Mouse (Mus musculus): Measurements from ENCODE around the gene Slc29a2. TPM values are rescaled to one million over a fixed set of nuclear protein-coding genes. Genes with fewer than 3 reads are reported as not detected.
A peak's percentile ranks its signal among the peaks of the same experiment; 100 is the strongest.

Slc29a2 gene
- polyA plus RNA-seq, 1 experiment from 2014 or later, result 5.4 TPM

DNA sequence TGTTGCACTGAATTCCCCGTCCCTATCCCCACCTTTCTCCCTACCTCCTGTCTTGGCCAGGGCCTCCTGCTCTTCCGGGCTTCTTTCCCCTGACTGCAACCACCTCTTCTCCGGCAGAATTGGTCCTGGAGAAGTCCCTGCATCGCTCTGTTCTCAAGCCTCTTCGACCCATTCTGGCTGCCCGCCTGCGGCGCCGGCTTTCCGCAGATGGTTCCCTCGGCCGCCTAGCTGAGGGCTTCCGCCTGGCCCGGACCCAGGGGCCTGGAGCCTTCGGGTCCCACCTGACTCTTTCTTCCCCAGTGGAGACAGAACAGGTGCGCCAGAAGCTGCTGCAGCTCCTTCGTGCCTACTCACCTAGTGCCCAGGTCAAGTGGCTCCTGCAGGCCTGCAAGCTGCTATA is 29.2 kb downstream of the Slc29a2 start:
- Histone ChIP-seq H3K4me1 (ENCODE audit: control insufficient read depth, insufficient read depth, low read length) (peaks cover 20% of the 10 kb centered on the region), H3K9me3 (ENCODE audit: control insufficient read depth, low read length) (no peaks in the 10 kb centered on the region), H3K36me3 (ENCODE audit: control insufficient read depth, insufficient read depth, low read length) (no peaks in the 10 kb centered on the region; the same call in 1 of the 2 replicates), H3K4me2 (ENCODE audit: low read depth, low read length) (no peak overlapping the region), H3K27me3 (replicated peaks; ENCODE audit: control insufficient read depth, insufficient read depth, low read length) (peaks cover 9% of the 10 kb centered on the region; the same call in 1 of the 2 replicates), H3K4me3 (ENCODE audit: low read length) (no peak overlapping the region), H3K27ac (ENCODE audit: low read length) (no peak overlapping the region), H3K9ac (ENCODE audit: low read depth, low read length) (no peak overlapping the region)
- WGBS, result 66% methylated on average over 17 of the region's 17 CpGs
- ATAC-seq, result no peak

DNA sequence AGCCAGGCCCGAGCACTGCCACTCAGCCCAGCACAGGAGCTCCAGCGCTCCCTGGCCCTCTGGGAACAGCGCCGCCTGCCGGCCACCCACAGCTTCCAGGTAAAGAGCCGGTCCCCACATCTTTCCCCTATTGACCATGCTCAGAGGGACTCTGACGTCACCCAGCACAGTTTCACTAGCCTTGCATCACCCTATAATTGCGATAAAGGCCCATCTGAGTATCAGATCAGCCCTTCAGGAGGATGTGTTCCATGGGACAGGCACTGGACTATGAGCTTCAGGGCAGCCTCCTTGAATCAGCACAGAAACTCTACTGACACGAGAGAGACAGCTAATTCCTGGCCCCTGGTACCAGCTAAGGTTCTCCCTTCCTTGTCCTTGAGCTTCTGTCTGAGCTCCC is 30.2 kb downstream of the Slc29a2 start:
- ATAC-seq, result no peak
- H3K36me3 ChIP-seq (ENCODE audit: control insufficient read depth, insufficient read depth, low read length), result no peaks in the 10 kb centered on the region; the same call in 1 of the 2 replicates
- H3K9me3 ChIP-seq (ENCODE audit: control insufficient read depth, low read length), result no peaks in the 10 kb centered on the region
- H3K27me3 ChIP-seq (replicated peaks; ENCODE audit: control insufficient read depth, insufficient read depth, low read length), result peaks cover 9% of the 10 kb centered on the region; the same call in 1 of the 2 replicates
- H3K27ac ChIP-seq (ENCODE audit: low read length), result no peak overlapping the region
- H3K4me3 ChIP-seq (ENCODE audit: low read length), result no peak overlapping the region
- no peak overlapping the region for H3K4me2 ChIP-seq (ENCODE audit: low read depth, low read length)
- 18% methylated on average over 9 of the region's 9 CpGs for WGBS
- peaks cover 25% of the 10 kb centered on the region for H3K4me1 ChIP-seq (ENCODE audit: control insufficient read depth, insufficient read depth, low read length)
- H3K9ac ChIP-seq (ENCODE audit: low read depth, low read length), result no peak overlapping the region

DNA sequence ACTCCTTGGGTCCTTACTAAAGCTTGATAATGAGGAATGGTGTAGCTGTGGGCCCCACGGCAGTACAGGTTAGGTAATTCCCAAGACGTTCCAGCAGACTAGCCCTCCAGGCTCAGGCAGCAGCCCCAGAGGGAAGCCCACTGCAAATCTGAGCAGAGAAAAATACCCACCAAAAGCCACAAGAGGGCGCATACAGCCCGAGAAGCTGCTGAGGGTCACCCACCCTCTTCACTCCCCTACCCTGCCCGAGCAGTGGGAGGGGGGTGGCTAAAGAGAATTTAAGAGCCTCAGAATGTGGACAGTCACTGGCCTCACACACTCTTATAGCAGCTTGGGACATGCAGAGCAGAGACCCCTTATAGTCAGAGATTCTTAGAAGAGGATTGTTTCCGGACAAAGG is 32.6 kb downstream of the Slc29a2 start:
- 11% methylated on average over 6 of the region's 6 CpGs for WGBS
- no peaks in the 10 kb centered on the region for H3K36me3 ChIP-seq (ENCODE audit: control insufficient read depth, insufficient read depth, low read length)
- peak; percentile 10; the same call in 1 of the 2 replicates for ATAC-seq
- H3K4me2 ChIP-seq (ENCODE audit: low read depth, low read length), result no peak overlapping the region
- no peak overlapping the region for H3K9ac ChIP-seq (ENCODE audit: low read depth, low read length)
- no peaks in the 10 kb centered on the region for H3K9me3 ChIP-seq (ENCODE audit: control insufficient read depth, low read length)
- no peak overlapping the region for H3K27ac ChIP-seq (ENCODE audit: low read length)
- H3K4me1 ChIP-seq (ENCODE audit: control insufficient read depth, insufficient read depth, low read length), result peaks cover 39% of the 10 kb centered on the region
- H3K27me3 ChIP-seq (replicated peaks; ENCODE audit: control insufficient read depth, insufficient read depth, low read length), result peaks cover 9% of the 10 kb centered on the region; the same call in 1 of the 2 replicates
- no peak overlapping the region for H3K4me3 ChIP-seq (ENCODE audit: low read length)

DNA sequence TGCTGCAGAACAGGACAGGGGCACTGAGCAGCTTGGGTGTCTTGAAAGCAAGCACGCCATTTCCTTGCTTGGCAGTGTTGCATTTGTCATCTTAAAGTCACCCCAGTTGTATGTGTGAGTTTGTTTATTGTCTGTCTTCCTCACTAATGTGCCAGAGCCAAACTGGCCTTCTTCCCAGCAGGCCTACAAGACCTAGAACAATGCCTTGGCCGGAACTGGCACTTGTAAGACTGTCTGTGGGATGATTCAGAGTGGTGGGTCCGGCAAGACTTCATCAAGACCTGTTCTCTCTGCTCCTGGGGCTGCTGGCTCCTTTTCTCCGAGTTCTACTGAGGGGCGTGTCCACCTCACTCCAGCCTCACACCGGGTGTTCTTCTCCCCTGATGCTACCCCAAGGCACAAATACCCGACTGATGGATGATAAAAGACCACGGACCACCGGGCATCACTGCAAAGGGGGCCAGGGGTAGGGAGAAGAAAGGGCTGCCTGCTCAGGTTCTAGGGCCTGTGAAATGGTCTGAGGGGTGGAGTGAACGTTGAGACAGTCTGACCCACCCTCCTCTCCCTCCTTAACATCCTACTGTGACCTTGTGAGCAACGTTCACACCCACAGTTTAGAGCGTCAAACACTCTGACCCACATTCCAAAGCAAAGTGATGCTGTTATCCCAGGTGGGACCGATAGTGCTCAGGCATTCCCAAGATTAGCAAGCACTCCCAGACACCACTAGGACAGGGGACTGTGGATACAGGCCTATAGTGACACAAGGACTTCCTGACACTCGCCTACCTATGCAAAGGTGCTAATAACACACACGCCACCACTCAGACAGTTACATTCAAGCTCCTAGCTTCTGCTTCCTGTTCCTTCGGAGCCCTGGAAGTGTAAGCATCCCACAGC is 34.5 kb downstream of the Slc29a2 start:
- 31% methylated on average over 16 of the region's 16 CpGs for WGBS
- no peak overlapping the region for H3K4me2 ChIP-seq (ENCODE audit: low read depth, low read length)
- 0 out of 2 replicates have a peak overlapping the region, but pooled peaks have one; percentile 21 for H3K9ac ChIP-seq (ENCODE audit: low read depth, low read length)
- no peaks in the 10 kb centered on the region; the same call in 1 of the 2 replicates for H3K27me3 ChIP-seq (replicated peaks; ENCODE audit: control insufficient read depth, insufficient read depth, low read length)
- peaks cover 34% of the 10 kb centered on the region for H3K4me1 ChIP-seq (ENCODE audit: control insufficient read depth, insufficient read depth, low read length)
- no peak overlapping the region for H3K4me3 ChIP-seq (ENCODE audit: low read length)
- peak overlapping the region; percentile 3; the same call in 1 of the 2 replicates for H3K27ac ChIP-seq (ENCODE audit: low read length)
- no peaks in the 10 kb centered on the region for H3K9me3 ChIP-seq (ENCODE audit: control insufficient read depth, low read length)
- H3K36me3 ChIP-seq (ENCODE audit: control insufficient read depth, insufficient read depth, low read length), result no peaks in the 10 kb centered on the region
- ATAC-seq, result no peak; the same call in 1 of the 2 replicates

DNA sequence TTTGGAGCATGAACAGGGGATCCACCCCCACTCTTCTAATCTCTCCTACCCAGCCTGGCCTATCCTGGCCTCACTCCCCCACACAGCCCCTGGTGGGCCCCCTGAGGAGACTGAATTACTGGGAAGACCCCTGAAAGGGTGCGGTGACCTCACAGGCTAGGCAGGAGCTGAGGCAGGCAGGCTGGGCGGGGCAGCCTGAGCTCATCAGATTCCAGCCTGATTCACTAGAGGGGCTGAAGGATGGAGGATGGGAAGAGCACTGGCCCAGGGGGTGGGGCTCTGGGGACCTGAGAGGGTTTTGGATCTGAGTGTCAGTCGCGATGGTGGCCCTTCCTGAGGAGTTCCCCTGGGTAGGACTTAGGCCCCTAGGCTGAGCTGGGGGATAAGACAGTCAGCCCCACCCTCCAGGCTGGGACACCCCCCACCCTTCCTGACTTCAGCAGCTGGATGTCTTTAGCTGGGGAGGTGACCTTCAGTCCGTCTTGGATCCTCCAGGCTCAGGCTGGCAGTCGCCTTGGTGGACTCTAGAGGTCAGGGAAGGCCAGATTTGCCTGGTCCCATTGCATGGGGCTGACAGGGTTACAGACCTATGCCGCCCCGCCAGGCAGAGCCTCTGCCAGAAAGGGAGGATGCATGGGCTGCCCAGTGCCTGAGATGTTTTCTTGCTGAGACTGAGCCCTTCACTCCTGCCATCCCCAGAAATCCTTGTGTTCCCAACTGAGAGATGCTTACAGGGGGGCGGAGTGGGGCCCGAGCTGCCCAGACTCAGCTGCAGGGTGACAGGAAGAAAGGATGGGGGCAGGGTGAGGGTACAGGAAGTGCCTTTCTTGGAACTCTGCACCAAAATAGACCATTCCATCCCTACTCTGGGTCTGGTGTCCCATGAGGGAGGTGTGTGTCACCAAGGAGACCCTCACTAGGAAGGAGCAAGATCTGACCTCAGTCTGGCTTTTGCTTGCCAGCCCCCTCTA is 35.4 kb downstream of the Slc29a2 start:
- peaks cover 34% of the 10 kb centered on the region for H3K4me1 ChIP-seq (ENCODE audit: control insufficient read depth, insufficient read depth, low read length)
- H3K9ac ChIP-seq (ENCODE audit: low read depth, low read length), result peak overlapping the region; percentile 48
- peak overlapping the region; percentile 64 for H3K27ac ChIP-seq (ENCODE audit: low read length)
- 9% methylated on average over 10 of the region's 10 CpGs for WGBS
- peak; percentile 53 for ATAC-seq
- H3K27me3 ChIP-seq (replicated peaks; ENCODE audit: control insufficient read depth, insufficient read depth, low read length), result 0 out of 2 replicates have a peak, but pooled peaks cover under 1% of the 10 kb centered on the region
- no peak overlapping the region for H3K4me3 ChIP-seq (ENCODE audit: low read length)
- no peaks in the 10 kb centered on the region for H3K36me3 ChIP-seq (ENCODE audit: control insufficient read depth, insufficient read depth, low read length)
- no peak overlapping the region for H3K4me2 ChIP-seq (ENCODE audit: low read depth, low read length)
- no peaks in the 10 kb centered on the region for H3K9me3 ChIP-seq (ENCODE audit: control insufficient read depth, low read length)

DNA sequence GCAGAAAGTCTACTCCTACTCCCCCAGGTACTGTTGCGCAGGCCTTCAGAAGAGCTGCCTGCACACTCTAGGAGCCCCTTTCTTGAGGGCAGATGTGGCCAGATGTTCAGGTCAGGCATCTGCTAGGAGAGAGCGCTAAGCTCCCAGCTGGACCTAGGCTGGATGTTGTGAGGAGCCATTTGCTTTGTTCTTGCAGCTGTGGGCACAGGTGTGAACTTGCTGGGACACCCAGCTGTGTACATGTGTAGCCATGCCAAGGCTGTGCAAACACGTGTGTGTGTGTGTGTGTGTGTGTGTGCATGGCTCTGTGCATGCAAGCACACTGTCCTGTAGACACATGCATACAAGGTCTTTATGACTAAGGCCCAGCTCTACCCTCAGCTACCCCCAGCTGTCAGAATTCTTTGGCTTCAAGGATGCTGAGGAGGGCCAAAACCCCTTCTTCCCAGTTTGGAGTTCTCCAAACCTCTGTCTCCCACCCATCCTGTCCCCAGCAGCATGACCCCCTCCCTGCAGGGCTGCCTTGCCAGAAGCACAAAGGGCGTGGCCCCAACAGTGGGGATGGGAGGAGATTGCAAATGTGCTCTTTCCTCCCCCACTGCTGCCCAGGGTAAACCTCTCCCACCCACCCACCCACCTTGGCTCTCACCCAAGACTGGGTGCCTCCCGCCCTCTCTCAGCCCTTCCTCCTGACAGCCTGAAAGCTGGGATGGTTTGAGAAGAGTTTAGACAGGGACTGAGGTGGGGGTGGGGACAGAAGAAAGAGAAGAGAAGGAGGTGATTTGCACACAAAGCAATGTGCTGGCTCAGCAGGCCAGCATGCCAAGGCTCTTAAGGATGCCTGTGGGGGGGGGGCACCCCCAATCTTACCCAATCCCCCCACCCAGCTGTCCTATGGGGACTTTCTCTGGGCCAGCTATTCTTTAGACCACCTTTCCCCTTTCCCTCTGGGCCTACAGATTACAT is 37.0 kb downstream of the Slc29a2 start:
- ATAC-seq, result 0 out of 2 replicates have a peak, but pooled peaks have one; percentile 6
- H3K4me2 ChIP-seq (ENCODE audit: low read depth, low read length), result no peak overlapping the region
- 29% methylated on average over 5 of the region's 5 CpGs for WGBS

DNA sequence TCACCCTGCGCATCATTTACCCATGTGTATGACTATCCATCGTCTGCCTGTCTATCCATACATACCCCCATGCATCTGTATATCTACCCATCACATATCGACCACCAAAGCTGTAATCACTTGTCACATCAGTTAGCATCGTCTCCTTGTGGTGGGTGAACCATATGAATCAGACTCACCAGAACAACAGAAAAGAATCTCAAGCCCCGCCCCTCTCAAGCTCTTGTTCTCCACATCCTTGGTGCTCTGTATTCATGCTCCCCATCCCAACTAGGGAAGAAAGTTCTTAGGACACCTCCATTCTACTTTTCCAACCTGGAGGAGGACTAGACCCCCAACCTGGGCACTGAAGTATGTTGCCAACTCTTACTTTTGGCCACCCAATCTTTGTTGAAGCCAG is 38.4 kb downstream of the Slc29a2 start:
- Histone ChIP-seq H3K9me3 (ENCODE audit: control insufficient read depth, low read length) (no peaks in the 10 kb centered on the region), H3K4me2 (ENCODE audit: low read depth, low read length) (no peak overlapping the region), H3K27ac (ENCODE audit: low read length) (no peak overlapping the region), H3K36me3 (ENCODE audit: control insufficient read depth, insufficient read depth, low read length) (no peaks in the 10 kb centered on the region), H3K27me3 (replicated peaks; ENCODE audit: control insufficient read depth, insufficient read depth, low read length) (peaks cover 6% of the 10 kb centered on the region; the same call in 1 of the 2 replicates), H3K4me1 (ENCODE audit: control insufficient read depth, insufficient read depth, low read length) (peaks cover 42% of the 10 kb centered on the region), H3K9ac (ENCODE audit: low read depth, low read length) (no peak overlapping the region), H3K4me3 (ENCODE audit: low read length) (no peak overlapping the region)
- no peak for ATAC-seq
- 79% methylated on average over 5 of the region's 5 CpGs for WGBS

More for the DNA sequence above, 37.0 kb downstream of the Slc29a2 start:
- H3K27ac ChIP-seq (ENCODE audit: low read length), result peak overlapping the region; percentile 54
- no peaks in the 10 kb centered on the region for H3K36me3 ChIP-seq (ENCODE audit: control insufficient read depth, insufficient read depth, low read length)
- no peak overlapping the region for H3K4me3 ChIP-seq (ENCODE audit: low read length)
- H3K27me3 ChIP-seq (replicated peaks; ENCODE audit: control insufficient read depth, insufficient read depth, low read length), result 0 out of 2 replicates have a peak, but pooled peaks cover 3% of the 10 kb centered on the region
- H3K9me3 ChIP-seq (ENCODE audit: control insufficient read depth, low read length), result no peaks in the 10 kb centered on the region
- peaks cover 43% of the 10 kb centered on the region for H3K4me1 ChIP-seq (ENCODE audit: control insufficient read depth, insufficient read depth, low read length)
- no peak overlapping the region for H3K9ac ChIP-seq (ENCODE audit: low read depth, low read length)

DNA sequence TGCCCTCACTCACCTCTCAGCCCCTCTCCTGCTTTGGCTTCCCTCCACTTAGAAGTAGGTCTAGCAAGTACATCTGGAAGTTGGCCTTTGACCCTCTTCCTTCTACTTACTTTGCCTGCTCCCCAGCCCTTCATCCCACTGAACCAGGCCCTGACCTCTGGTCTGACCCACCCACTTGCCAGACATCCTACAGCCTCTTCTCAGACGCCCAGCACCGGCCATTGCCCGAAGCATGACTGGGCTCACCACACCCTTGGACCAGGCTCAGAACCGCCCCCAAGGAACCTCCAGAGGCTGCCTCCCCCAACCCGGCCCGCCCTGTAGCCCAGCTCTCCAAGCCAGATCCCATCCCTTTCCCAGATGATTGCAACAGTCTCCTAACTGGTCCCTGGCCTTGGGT is 38.8 kb downstream of the Slc29a2 start:
- no peak for ATAC-seq
- H3K36me3 ChIP-seq (ENCODE audit: control insufficient read depth, insufficient read depth, low read length), result no peaks in the 10 kb centered on the region
- peaks cover 46% of the 10 kb centered on the region for H3K4me1 ChIP-seq (ENCODE audit: control insufficient read depth, insufficient read depth, low read length)

More for the DNA sequence above, 38.8 kb downstream of the Slc29a2 start:
- peaks cover 10% of the 10 kb centered on the region; the same call in 1 of the 2 replicates for H3K27me3 ChIP-seq (replicated peaks; ENCODE audit: control insufficient read depth, insufficient read depth, low read length)
- 58% methylated on average over 6 of the region's 6 CpGs for WGBS
- no peaks in the 10 kb centered on the region for H3K9me3 ChIP-seq (ENCODE audit: control insufficient read depth, low read length)
- H3K27ac ChIP-seq (ENCODE audit: low read length), result no peak overlapping the region
- H3K4me2 ChIP-seq (ENCODE audit: low read depth, low read length), result no peak overlapping the region
- H3K9ac ChIP-seq (ENCODE audit: low read depth, low read length), result no peak overlapping the region
- no peak overlapping the region for H3K4me3 ChIP-seq (ENCODE audit: low read length)

All from intestine, embryonic 16.5 days (tissue).